Mouse (Mus musculus) liver, postnatal 0 days (tissue): ENCODE results near the gene Elmo3. TPM values are rescaled to one million over a fixed set of nuclear protein-coding genes. Genes with fewer than 3 reads are reported as not detected.
A peak's percentile ranks its signal among the peaks of the same experiment; 100 is the strongest.

Experiments used
- ATAC-seq: fragments of 200-750 bp; cut with Nextera tagmentation; 2 replicates; pipeline ENCODE4 v1.8.0; 2017; ENCODE audit warnings: mild to moderate bottlenecking, moderate library complexity
- DNase-seq: peaks from one replicate; pipeline ENCODE4 v3.0.0-alpha.2; 2016
- H3K27ac ChIP-seq: fragments of 300-500 bp; sonication (generic); 2 replicates; pipeline ENCODE4 v1.5.1; 2014; ENCODE audit warnings: antibody characterized with exemption, moderate library complexity, mild to moderate bottlenecking, low read depth
- H3K27me3 ChIP-seq: fragments of 300-500 bp; sonication (generic); 2 replicates; pipeline ENCODE4 v1.6.1; 2014; ENCODE audit warnings: low read length, control low read depth, mixed read lengths; ENCODE audit not compliant: insufficient read depth
- H3K36me3 ChIP-seq: fragments of 300-500 bp; sonication (generic); replicated peaks from 2 replicates; pipeline ENCODE4 v1.6.1; 2014; ENCODE audit warnings: mild to moderate bottlenecking, control low read depth, low read length, moderate library complexity, mixed read lengths; ENCODE audit not compliant: insufficient read depth
- H3K4me1 ChIP-seq: fragments of 300-500 bp; sonication (generic); 2 replicates; pipeline ENCODE4 v1.6.1; 2014; ENCODE audit warnings: antibody characterized with exemption, mild to moderate bottlenecking, control low read depth; ENCODE audit not compliant: insufficient read depth
- H3K4me2 ChIP-seq: fragments of 300-500 bp; sonication (generic); 2 replicates; pipeline ENCODE4 v1.6.1; 2014; ENCODE audit warnings: low read depth, mild to moderate bottlenecking, low read length, moderate library complexity, mixed read lengths
- H3K4me3 ChIP-seq: fragments of 300-500 bp; sonication (generic); 2 replicates; pipeline ENCODE4 v1.5.1; 2014; ENCODE audit warnings: low read depth, low read length
- H3K9ac ChIP-seq: fragments of 300-500 bp; sonication (generic); replicated peaks from 2 replicates; pipeline ENCODE4 v1.6.1; 2014; ENCODE audit warnings: mild to moderate bottlenecking, moderate library complexity
- H3K9me3 ChIP-seq: fragments of 300-500 bp; sonication (generic); 2 replicates; pipeline ENCODE4 v1.6.1; 2016; ENCODE audit warnings: mild to moderate bottlenecking, control low read depth, low read length, mixed read lengths
- CTCF ChIP-seq: sonication (generic); IDR thresholded peaks from 2 replicates; pipeline ENCODE4 v1.5.1; 2016; ENCODE audit warnings: antibody characterized with exemption, low read depth
- EP300 ChIP-seq: IDR thresholded peaks from 2 replicates; pipeline ENCODE4 v1.6.1; 2016; ENCODE audit warnings: antibody characterized with exemption, low read depth, mild to moderate bottlenecking
- WGBS: fragments of 180-500 bp; shearing (Covaris S2); extraction: QIAGEN DNeasy Blood & Tissue Kit; methylation state at CpG from one replicate; pipeline ENCODE4 v1.1.7; 2014; ENCODE audit not compliant: insufficient replicate concordance; 5-methylcytosine and 5-hydroxymethylcytosine counted together
- polyA plus RNA-seq: library from polyadenylated mRNA; unstranded; fragments of >200 nt; fragmentation: Nextera tagmentation; extraction: Ambion mirVana; gene quantifications from 2 replicates; pipeline ENCODE4 v1.2.1, GENCODE M21; 2015

Gene Elmo3
- polyA plus RNA-seq, 1 experiment from 2014 or later, result 7.8 TPM

DNA sequence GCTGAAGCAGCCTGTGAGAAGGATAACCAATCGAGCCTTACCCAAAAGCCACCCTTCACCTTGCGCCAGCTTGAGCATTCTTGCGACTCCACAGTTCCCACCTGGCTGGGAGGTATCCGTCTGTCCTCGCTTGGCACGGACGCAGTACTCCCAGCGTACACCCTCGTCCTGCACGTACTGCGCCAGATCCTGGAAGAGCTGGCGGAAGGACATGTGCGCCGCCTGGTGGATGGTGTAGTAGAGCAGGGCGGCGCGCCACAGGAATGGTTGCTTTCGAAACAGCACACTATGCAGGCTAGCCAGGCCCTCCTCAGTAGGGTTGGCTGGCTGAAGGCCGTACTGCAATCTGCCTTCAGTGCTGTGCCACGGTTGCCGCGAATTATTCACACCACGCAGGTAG is 22.3 kb upstream of the Elmo3 start:
- Histone ChIP-seq H3K4me1 (peaks cover 15% of the 10 kb centered on the region), H3K4me3 (no peak overlapping the region), H3K9me3 (no peaks in the 10 kb centered on the region), H3K9ac (no peak overlapping the region), H3K4me2 (peak overlapping the region; percentile 33; the same call in 1 of the 2 replicates), H3K27me3 (peaks cover 23% of the 10 kb centered on the region), H3K36me3 (no peaks in the 10 kb centered on the region), H3K27ac (no peak overlapping the region)
- 23% methylated on average over 23 of the region's 23 CpGs for WGBS
- DNase-seq, result peak; percentile 81
- TF ChIP-seq EP300, result no peak
- peak; percentile 97 for TF ChIP-seq CTCF
- ATAC-seq, result peak; percentile 86

DNA sequence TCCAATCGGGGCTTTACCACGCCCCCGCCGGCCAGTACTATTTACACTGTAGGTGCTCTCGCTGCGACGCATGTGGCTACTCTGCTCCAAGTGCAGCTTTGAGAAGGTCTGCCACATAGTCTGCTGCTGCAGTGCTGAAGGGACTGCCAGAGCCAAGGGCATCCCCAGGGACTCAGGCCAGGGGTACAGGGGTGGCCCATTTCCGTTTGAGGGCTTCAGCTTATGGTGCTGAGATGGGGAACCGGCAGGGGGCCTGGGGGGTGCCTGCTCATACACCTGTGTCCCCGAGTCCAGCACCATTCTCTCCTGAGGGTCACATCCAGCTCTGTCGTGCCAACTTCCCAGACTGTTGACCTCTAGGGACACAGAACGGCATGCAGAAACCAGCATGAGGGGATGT is 19.9 kb upstream of the Elmo3 start:
- Histone ChIP-seq H3K9me3 (no peaks in the 10 kb centered on the region), H3K27ac (no peak overlapping the region), H3K4me2 (no peak overlapping the region), H3K36me3 (no peaks in the 10 kb centered on the region), H3K9ac (no peak overlapping the region), H3K4me1 (peaks cover 25% of the 10 kb centered on the region), H3K27me3 (peaks cover 11% of the 10 kb centered on the region), H3K4me3 (no peak overlapping the region)
- DNase-seq (no peak), ATAC-seq (no peak)
- TF ChIP-seq CTCF (no peak), EP300 (no peak)
- WGBS, result 54% methylated on average over 12 of the region's 12 CpGs

DNA sequence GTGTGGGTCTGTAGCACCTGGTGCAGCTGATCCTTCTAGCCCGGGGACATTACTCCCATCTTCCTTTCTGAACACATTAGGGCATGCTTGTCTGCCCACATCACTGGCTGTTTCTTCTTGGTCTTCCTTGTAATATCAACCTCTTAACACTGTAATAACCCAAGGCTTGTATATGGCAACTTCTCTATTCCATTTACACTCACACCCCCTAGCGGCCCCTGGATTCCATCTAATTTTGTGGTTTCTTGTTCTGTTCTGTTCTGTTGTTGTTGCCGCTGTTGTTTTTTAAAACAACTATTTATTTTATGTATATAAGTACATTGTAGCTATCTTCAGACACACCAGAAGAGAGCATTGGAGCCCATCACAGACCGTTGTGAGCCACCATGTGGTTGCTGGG is 18.5 kb upstream of the Elmo3 start:
- Histone ChIP-seq H3K36me3 (no peaks in the 10 kb centered on the region), H3K4me3 (no peak overlapping the region), H3K27me3 (peaks cover 14% of the 10 kb centered on the region), H3K4me1 (peaks cover 27% of the 10 kb centered on the region), H3K27ac (no peak overlapping the region), H3K9ac (no peak overlapping the region), H3K9me3 (no peaks in the 10 kb centered on the region), H3K4me2 (no peak overlapping the region)
- WGBS, result 84% methylated on average over 4 of the region's 4 CpGs
- TF ChIP-seq EP300, result no peak
- TF ChIP-seq CTCF, result no peak
- DNase-seq (no peak), ATAC-seq (no peak)

DNA sequence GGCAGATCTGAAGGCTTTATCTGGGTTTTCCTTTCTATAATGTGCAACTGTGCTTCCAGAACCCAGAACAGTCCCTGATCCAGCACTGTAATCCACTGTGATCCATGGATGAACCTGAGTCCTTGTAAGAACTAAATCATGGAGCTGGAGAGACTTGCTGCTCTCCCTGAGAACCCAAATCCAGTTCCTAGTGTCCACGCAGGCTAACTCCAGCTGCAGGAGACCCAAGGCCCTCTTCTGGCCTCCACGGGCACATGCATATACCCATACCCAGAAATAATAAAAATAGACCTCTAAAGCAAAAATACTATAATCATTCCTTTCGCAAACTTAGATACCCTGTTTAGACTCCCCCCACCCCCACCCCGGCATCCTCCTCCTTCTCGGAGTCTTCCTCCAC is 17.2 kb upstream of the Elmo3 start:
- no peaks in the 10 kb centered on the region for H3K36me3 ChIP-seq
- H3K4me2 ChIP-seq, result no peak overlapping the region
- 90% methylated on average over 5 of the region's 5 CpGs for WGBS

DNA sequence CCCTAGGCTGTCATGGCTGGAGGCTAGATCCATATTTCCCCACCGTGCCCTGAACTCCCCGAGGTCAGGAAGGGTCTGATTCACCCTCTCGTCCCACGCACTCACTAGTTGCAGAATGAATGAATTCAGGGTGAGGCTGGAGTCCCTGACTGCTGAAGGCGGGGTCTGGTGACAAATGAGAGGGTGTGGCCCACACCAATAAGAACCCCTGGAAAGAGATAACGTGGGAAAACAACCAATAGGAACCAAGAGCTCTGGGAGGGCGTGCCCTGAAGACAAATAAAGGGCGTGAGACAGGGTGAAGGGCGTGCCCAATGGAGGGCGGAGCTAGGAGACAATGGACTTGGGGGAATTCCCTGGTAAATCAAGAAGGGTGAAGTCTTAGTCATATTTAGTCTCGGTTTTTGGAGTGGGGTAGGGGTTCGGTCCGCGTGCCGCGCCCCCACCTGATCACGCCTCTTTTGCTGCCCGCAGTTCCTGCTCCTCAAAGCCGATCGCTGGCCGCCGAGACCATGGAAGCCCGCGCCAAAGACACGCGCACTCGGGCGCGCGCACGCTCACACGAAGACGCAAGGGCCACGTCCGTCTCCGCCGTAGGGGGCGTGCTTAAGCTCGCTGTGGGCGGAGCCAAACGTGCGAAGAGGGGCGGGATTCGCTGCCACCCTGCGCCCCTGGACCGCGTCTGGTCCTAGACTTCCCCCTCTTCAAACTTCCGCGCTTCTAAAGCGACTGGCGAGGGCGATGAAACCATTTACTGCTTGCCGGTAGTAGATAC is 16.3 kb upstream of the Elmo3 start:
- Histone ChIP-seq H3K9me3 (no peaks in the 10 kb centered on the region), H3K9ac (peak overlapping the region; percentile 49), H3K36me3 (no peaks in the 10 kb centered on the region), H3K4me3 (peak overlapping the region; percentile 50), H3K4me2 (peak overlapping the region; percentile 78), H3K4me1 (peaks cover 20% of the 10 kb centered on the region), H3K27me3 (peaks cover 14% of the 10 kb centered on the region), H3K27ac (no peak overlapping the region)
- peak; percentile 91 for DNase-seq
- ATAC-seq, result peak; percentile 90
- TF ChIP-seq CTCF (peak; percentile 48), EP300 (no peak)
- 3% methylated on average over 53 of the region's 53 CpGs for WGBS

More for the DNA sequence above, 17.2 kb upstream of the Elmo3 start:
- Histone ChIP-seq H3K27ac (no peak overlapping the region), H3K27me3 (peaks cover 14% of the 10 kb centered on the region), H3K4me3 (no peak overlapping the region), H3K9me3 (no peaks in the 10 kb centered on the region), H3K4me1 (peaks cover 22% of the 10 kb centered on the region), H3K9ac (no peak overlapping the region)
- no peak for DNase-seq
- ATAC-seq, result no peak
- no peak for TF ChIP-seq CTCF
- no peak for TF ChIP-seq EP300

DNA sequence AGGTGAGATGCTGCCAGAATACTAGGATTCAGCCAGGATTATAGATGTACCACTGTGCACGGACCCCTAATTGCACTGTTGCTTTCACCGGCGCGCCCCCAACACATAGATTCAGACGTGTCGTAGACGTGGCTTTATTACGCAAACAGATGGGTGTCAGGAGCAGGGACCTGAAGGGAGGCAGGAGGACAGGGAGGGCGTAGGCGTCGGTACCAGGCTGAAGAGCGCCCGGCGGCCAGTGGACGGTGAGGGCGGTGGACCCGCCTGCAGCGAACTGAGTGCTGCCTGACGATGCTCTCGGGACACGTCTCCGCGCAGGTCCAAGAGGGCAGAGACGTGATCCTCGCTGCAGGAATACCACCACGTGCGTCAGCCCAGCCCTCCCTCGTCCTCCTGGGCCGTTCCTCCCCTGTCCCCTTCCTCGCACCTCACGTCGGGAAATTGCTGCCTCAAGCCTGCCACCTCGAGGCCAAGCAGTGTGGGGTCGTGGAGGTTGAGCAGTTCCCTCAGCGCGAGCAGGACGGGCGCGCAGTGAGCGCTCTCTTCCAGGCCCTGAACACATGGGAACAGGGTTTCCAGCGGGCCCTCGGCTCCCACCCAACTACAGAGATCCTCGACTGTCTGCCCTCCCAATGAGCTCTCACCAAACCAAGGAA is 15.5 kb upstream of the Elmo3 start, which contains the start of gene 4931428F04Rik:
TSS of gene 4931428F04Rik (minus strand) at position 60 of the 656 bp plus-strand sequence.
- 10% methylated on average over 37 of the region's 43 CpGs for WGBS
- no peaks in the 10 kb centered on the region for H3K36me3 ChIP-seq
- H3K4me3 ChIP-seq, result peak within 1 kb of the TSS; percentile 50
- TF ChIP-seq CTCF (peak; percentile 69), EP300 (no peak)
- peaks cover 20% of the 10 kb centered on the region for H3K4me1 ChIP-seq
- H3K27ac ChIP-seq, result no peak within 1 kb of the TSS
- H3K27me3 ChIP-seq, result peaks cover 14% of the 10 kb centered on the region
- H3K9me3 ChIP-seq, result no peaks in the 10 kb centered on the region
- 0 out of 2 replicates have a peak, but pooled peaks have one; percentile 2 for ATAC-seq
- peak within 1 kb of the TSS; percentile 78 for H3K4me2 ChIP-seq
- no peak for DNase-seq
- peak within 1 kb of the TSS; percentile 49 for H3K9ac ChIP-seq
